Mouse (Mus musculus) C2C12 (cell line): ENCODE data around the gene Defb28.

Experiments used
- CTCF ChIP-seq: IDR thresholded peaks from one replicate; pipeline ENCODE4 v1.5.1; 2011; ENCODE audit not compliant: control insufficient read depth, insufficient read depth, insufficient read length
- MYOD1 ChIP-seq: IDR thresholded peaks from one replicate; pipeline ENCODE4 v1.6.1; 2011; ENCODE audit warnings: low read depth; ENCODE audit not compliant: control insufficient read depth, insufficient read length

GRCm38 (mm10) chr2:152487024-152487423 lies 31.0 kb upstream of the Defb28 start:
- TF ChIP-seq CTCF (no peak), MYOD1 (no peak)
